Mouse (Mus musculus): ENCODE results near the gene Cnn3.

Gene Cnn3

GRCm38 (mm10) chr3:121425861-121426620, at the start of gene Cnn3:
TSS of gene Cnn3 (plus strand) at chr3:121426497.
- peak; percentile 87 for DNase-seq (ENCODE audit: low read depth, low spot score)

- no peak for DNase-seq (ENCODE audit: low read depth, low spot score)
Observed at GRCm38 (mm10) chr3:121378708-121379612, 47.3 kb upstream of the Cnn3 start.

- no peak for DNase-seq (ENCODE audit: low read depth, low spot score)
Observed at GRCm38 (mm10) chr3:121379699-121380098, 46.6 kb upstream of the Cnn3 start.

DNA sequence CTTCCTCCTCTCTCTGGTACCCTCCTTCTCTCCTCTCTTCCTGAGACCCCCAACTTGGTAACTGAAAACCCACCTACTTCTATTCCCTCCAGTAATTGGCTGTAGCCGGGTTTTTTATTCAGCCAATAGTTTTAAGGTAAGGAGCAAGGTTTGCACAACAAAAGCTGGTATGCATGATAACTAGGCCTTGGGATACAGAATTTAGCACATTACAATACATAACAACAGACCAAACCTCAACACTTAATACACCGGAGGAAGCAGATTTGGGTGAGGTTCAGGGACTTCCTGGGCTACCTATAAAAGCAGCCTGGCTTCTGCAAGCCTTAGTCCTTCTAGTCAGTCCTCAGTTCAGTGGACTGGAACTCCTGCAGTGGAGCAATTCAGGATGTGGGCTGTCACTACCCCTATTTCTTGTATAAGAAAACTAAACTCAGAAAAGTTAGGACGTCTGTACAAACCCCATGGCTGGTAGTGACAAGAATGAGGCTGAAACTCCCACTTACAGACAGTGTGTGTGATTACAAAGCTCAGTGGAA, 38.8 kb upstream of the Cnn3 start:
- no peak for DNase-seq (ENCODE audit: low read depth, low spot score)

- no peak for DNase-seq (ENCODE audit: low read depth, low spot score)
Observed at GRCm38 (mm10) chr3:121389366-121389765, 36.9 kb upstream of the Cnn3 start.

DNA sequence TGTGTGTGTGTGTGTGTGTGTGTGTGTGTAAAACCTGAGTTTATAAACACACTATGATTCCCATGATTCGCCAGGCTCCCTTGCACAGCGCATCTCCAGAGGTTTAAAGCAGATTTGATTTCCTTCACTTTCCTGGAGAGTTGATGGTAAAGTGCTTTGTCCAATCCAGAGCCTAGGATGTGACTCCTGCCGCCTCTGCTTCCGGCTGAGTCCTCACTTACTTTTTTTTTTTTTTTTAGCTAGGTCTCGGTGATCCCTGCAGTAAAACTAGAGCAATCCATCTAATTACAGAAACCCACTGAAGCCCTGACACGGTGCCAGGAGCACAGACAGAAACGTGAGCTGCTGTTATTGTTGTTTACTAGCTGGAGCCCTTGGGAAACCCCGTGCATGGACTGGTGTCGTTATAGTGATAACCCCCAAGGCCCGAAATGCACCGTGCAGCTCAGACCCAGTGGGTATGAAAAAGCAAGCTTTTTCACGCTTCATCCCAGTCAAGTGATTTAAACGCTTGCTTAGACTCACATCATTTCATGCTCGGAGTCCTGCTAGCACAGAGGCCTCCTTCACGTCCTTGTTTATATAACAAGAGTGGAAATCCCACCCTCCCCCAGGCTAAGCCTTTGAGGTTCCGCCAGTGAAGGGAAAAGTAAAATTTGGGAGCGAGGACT, 36.3 kb upstream of the Cnn3 start:
- no peak for DNase-seq (ENCODE audit: low read depth, low spot score)

- DNase-seq (ENCODE audit: low read depth, low spot score): no peak
Observed at GRCm38 (mm10) chr3:121390724-121391123, 35.6 kb upstream of the Cnn3 start.

GRCm38 (mm10) chr3:121395588-121396295, 30.6 kb upstream of the Cnn3 start:
- no peak for DNase-seq (ENCODE audit: low read depth, low spot score)

DNA sequence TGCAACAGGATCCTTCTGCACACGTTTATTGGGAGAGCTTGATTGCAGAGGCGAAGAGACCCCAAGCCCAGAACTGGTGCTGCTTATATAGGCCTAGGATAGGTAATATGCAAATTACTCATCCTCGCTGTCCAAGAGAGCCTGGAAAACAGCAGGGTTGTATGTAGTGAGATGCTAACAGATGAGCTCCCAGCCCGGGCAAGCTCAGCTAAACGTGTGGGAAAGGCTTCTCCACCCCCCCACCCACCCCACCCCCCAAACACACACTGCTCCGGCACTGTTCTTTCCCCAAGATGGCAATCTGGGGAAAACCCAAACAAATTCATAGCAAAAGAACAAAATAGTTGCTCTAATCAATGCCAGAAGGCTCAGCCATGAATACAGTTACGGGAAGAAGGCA, 29.7 kb upstream of the Cnn3 start:
- DNase-seq (ENCODE audit: low read depth, low spot score): no peak

DNA sequence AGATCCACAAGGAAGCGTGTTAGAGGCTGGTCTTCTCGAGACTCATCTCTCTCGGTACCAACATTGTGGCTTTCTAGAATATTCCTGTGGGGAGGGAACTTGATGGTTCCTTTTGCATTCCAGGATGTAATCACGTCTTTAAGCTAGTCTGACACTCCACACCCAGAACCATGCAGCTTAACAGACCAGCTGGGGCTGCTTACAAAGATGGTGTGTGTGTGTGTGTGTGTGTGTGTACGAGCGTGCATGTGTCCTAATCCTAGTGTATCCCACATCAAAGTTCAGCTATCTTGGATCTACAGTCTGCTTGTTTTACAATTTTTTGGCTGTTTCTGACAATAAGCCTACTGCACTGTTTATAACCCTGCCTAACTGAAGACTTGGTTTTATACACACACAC, 29.3 kb upstream of the Cnn3 start:
- DNase-seq (ENCODE audit: low read depth, low spot score): no peak

- no peak for DNase-seq (ENCODE audit: low read depth, low spot score)
Observed at GRCm38 (mm10) chr3:121401384-121401783, 24.9 kb upstream of the Cnn3 start.

- no peak for DNase-seq (ENCODE audit: low read depth, low spot score)
Observed at GRCm38 (mm10) chr3:121402096-121402495, 24.2 kb upstream of the Cnn3 start.

- DNase-seq (ENCODE audit: low read depth, low spot score): no peak
Observed at GRCm38 (mm10) chr3:121403449-121403848, 22.8 kb upstream of the Cnn3 start.

GRCm38 (mm10) chr3:121405101-121405500, 21.2 kb upstream of the Cnn3 start:
- DNase-seq (ENCODE audit: low read depth, low spot score): no peak

GRCm38 (mm10) chr3:121407417-121407816, 18.9 kb upstream of the Cnn3 start:
- DNase-seq (ENCODE audit: low read depth, low spot score): no peak

- DNase-seq (ENCODE audit: low read depth, low spot score): no peak
Observed at GRCm38 (mm10) chr3:121408386-121408785, 17.9 kb upstream of the Cnn3 start.

DNA sequence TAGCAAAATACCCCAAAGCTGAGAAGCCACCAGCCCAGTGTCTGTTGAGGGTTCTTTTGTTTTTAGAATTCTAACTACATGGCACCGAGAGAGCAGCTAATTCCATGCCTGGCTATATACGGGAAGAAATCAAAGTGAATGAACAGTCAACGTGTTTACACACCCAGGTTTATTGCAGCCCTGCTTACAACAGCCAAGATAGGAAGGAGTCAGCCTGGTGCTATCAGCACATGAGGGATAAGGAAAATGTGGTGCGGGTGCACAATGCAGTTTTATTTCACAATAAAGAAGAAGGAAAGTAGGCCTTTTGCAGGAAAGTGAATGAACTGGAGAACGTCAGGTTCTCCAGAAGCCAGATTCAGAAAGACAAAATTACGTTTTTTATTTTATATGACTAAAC, 14.8 kb upstream of the Cnn3 start:
- DNase-seq (ENCODE audit: low read depth, low spot score): no peak

DNA sequence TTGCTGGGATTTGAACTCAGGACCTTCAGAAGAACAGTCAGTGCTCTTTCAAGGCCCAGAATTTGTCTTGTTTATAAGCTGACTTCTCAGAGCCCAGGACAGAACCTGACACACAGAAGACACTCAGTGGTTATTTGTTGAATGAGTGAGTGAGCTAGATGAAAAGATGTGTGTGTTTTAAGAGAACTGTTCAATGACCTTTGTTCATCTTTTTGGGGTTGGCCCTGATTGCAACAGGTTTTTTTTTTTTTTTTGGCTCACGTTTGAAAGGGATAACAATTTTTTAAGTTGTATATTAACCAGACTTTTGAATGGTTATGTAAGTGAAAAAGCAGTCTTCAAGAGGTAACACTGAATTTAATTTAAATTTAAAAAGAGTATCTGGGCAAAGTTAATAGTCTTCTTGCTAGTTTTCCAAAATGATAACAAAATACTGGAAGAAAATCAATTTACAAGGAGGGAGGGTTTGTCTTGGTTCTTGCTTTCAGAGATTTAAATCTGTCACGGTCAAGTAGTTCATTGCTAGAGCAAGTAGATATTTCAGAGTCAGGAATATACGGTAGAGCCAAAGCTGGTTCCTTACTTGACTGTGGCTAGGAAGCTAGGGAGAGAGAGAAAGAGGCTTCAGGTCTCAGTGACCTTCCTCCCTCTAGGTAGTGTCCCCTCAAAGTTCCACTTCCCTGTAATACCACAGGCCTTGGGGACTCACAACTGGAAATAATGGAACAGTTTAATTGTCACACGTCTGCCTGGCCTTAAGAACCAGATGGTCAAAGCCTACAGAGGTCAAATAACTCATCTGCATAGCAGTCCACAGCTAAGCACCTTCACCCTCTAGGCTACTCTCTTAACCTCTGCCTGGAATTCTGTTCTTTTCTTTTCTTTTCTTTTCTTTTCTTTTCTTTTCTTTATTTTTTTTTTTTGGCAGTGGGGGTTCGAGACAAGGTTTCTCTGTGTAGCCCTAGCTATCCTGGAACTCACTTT, 9.8 kb upstream of the Cnn3 start:
- no peak for DNase-seq (ENCODE audit: low read depth, low spot score)

DNA sequence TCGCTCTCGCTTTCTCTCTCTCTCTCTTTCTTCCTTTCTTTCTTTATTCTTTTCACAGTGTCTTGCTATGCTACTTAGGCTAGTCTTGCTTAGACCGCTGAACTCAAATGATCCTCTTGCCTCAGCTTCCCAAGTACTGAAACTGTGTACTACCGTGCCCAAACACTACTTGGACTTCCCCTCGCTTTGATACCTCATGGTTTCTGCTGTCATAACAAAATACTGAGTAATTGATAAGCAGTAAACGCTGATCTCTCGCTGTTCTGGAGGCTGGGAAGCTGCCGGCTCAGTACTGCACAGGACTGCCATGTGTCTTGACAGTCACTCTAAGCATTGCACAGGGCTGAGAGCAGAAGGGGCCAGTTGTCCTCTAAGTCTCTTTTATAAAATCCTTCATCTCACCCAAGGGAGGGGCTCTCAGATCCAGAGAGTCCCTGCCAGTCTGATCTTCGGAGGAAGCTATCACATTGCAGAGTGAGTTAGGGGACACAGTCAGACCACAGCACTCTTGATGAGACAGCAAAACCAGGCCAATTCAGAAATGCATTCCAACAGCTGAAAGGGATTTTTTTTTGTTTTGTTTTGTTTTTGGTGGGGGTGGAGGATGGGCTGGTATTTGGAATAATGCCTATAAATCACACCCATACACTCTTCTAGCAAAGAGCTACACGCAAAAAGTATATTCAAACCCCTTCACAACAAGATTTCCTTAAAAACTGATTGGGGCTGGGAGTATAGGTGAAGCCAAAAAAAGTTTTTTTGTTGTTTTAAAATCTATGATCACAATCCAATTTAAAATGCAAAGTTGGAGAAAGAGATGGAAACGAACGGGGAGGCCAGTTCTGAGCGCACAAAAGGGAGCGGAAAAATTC, 8.7 kb upstream of the Cnn3 start:
- DNase-seq (ENCODE audit: low read depth, low spot score): no peak

All from WW6 (cell line).